In genomic region chr9:53422133-53422896, GRCm38 (mm10) we compare ENCODE assay signal across 19 mouse cellular contexts. TPM values are rescaled to one million over a fixed set of nuclear protein-coding genes. Genes with fewer than 3 reads are reported as not detected.
DNase-seq lines count a peak whose midpoint lies in the region; ATAC-seq and TF ChIP-seq lines count a peak whose summit lies in the region.
"Had no signal": no experiment of that assay in that cellular context is flagged by ENCODE, and none has a peak within 500 bp of the region (broad histone marks: within the 10 kb centered on the region; RNA-seq: fewer than 3 reads in every experiment).

No protein-coding gene starts in this region.

- H3K9ac ChIP-seq in lung, embryonic 14.5 days = no peak overlapping the region
- peak overlapping the region; percentile 45 for H3K9ac ChIP-seq in MEL (ENCODE audit: control insufficient read depth, low read depth, low read length, poor library complexity, severe bottlenecking)
- H3K9ac ChIP-seq in liver, embryonic 13.5 days = peak overlapping the region; percentile 52
- H3K9ac ChIP-seq: forebrain, postnatal 0 days; heart, embryonic 15.5 days; hindbrain, embryonic 14.5 days; limb, embryonic 12.5 days; neural tube, embryonic 13.5 days had no signal

- no peak overlapping the region for H3K4me3 ChIP-seq in lung, embryonic 14.5 days (ENCODE audit: low read depth, low read length)
- H3K4me3 ChIP-seq in MEL (ENCODE audit: control insufficient read depth in 1 of 2, insufficient read depth in 1 of 2, low read depth in 2 of 2, low read length in 2 of 2) = peak overlapping the region; percentile 42 to 50
- peak overlapping the region; percentile 33 for H3K4me3 ChIP-seq in liver, embryonic 13.5 days (replicated peaks)
- H3K4me3 ChIP-seq: heart, embryonic 15.5 days; limb, embryonic 12.5 days; neural tube, embryonic 13.5 days had no signal

- TF ChIP-seq RAD21 in MEL (IDR thresholded peaks at IDR 0.05; ENCODE audit: low read depth, low read length) = no peak

- no peaks in the 10 kb centered on the region for H3K4me1 ChIP-seq in lung, embryonic 14.5 days (ENCODE audit: insufficient read depth)
- peaks cover 8 to 12% of the 10 kb centered on the region in 2 experiments; a peak in 3 of 4 replicates for H3K4me1 ChIP-seq in MEL (ENCODE audit: control insufficient read depth in 1 of 2, insufficient read depth in 2 of 2, low read length in 2 of 2)
- peaks cover 38% of the 10 kb centered on the region for H3K4me1 ChIP-seq in liver, embryonic 13.5 days (replicated peaks)
- H3K4me1 ChIP-seq: heart, embryonic 15.5 days; neural tube, embryonic 13.5 days had no signal

- peak; percentile 26 for DNase-seq in lung, embryonic 14.5 days
- no peak for DNase-seq in lung, postnatal 10 days
- DNase-seq in MEL (ENCODE audit: low read depth, low spot score) = peak; percentile 92
- DNase-seq in c-Kit-positive CD71-positive TER-119-positive erythroid progenitor cells, embryonic 14.5 days (ENCODE audit: low spot score) = peak; percentile 71
- peak; percentile 56 for DNase-seq in liver, embryonic 13.5 days
- DNase-seq in layer of hippocampus, postnatal 14 days (ENCODE audit: low spot score in 2 of 2) = no peak
- DNase-seq in gastrocnemius, postnatal 25 days = no peak
- no peak for DNase-seq in gastrocnemius, postnatal 4 days (ENCODE audit: low spot score in 2 of 2)
- DNase-seq: adrenal gland, adult 2 months; cerebellum, adult 9-10 months; forebrain, postnatal 0 days; gastrocnemius, postnatal 10 days; kidney, adult 18-20 months; kidney, postnatal 4 days; thymus, adult 18-20 months had no signal

- peak; percentile 58; the same call in 1 of the 2 replicates for ATAC-seq in lung, embryonic 14.5 days (ENCODE audit: insufficient read depth)
- peak; percentile 100 for ATAC-seq in liver, embryonic 13.5 days (ENCODE audit: low read depth)
- ATAC-seq: forebrain, postnatal 0 days had no signal

- no peaks in the 10 kb centered on the region for H3K79me2 ChIP-seq in MEL (ENCODE audit: control insufficient read depth, insufficient read depth, low read length, poor library complexity)

- WGBS in lung, embryonic 14.5 days = 37% methylated on average over 9 of the region's 9 CpGs
- 8% methylated on average over 9 of the region's 9 CpGs for WGBS in liver, embryonic 13.5 days (ENCODE audit: insufficient replicate concordance)

- no peak for TF ChIP-seq POLR2A in MEL (IDR thresholded peaks at IDR 0.05; ENCODE audit: control insufficient read depth in 1 of 2, insufficient read depth in 1 of 2, low read depth in 1 of 2, low read length in 2 of 2, poor library complexity in 1 of 2)

- no peak overlapping the region for H3K4me2 ChIP-seq in lung, embryonic 14.5 days
- peak overlapping the region; percentile 61 for H3K4me2 ChIP-seq in liver, embryonic 13.5 days
- H3K4me2 ChIP-seq: heart, embryonic 15.5 days; hindbrain, embryonic 14.5 days; limb, embryonic 12.5 days; neural tube, embryonic 13.5 days had no signal

- no peak for TF ChIP-seq CTCF in lung, embryonic 14.5 days (IDR thresholded peaks at IDR 0.05; ENCODE audit: low read depth)
- no peak for TF ChIP-seq CTCF in MEL (IDR thresholded peaks at IDR 0.05 in 2 of 3, conservative IDR thresholded peaks at IDR 0.05 in 1 of 3; ENCODE audit: control insufficient read depth in 1 of 3, insufficient read depth in 1 of 3, low read depth in 2 of 3, low read length in 3 of 3, poor library complexity in 1 of 3, severe bottlenecking in 1 of 3)

- no peaks in the 10 kb centered on the region for H3K9me3 ChIP-seq in lung, embryonic 14.5 days (ENCODE audit: low read depth, low read length)
- H3K9me3 ChIP-seq in MEL (replicated peaks; ENCODE audit: insufficient read depth, low read length) = no peaks in the 10 kb centered on the region
- H3K9me3 ChIP-seq in liver, embryonic 13.5 days (replicated peaks) = no peaks in the 10 kb centered on the region
- H3K9me3 ChIP-seq: heart, embryonic 15.5 days had no signal

- no peaks in the 10 kb centered on the region for H3K36me3 ChIP-seq in lung, embryonic 14.5 days (ENCODE audit: insufficient read depth)
- H3K36me3 ChIP-seq in MEL (ENCODE audit: control insufficient read depth in 1 of 2, insufficient read depth in 2 of 2, low read length in 2 of 2) = peaks cover 0 to 17% of the 10 kb centered on the region in 2 experiments; a peak in 2 of 4 replicates
- H3K36me3 ChIP-seq in liver, embryonic 13.5 days = no peaks in the 10 kb centered on the region
- H3K36me3 ChIP-seq: heart, embryonic 15.5 days; limb, embryonic 12.5 days; neural tube, embryonic 13.5 days had no signal

- H3K27ac ChIP-seq in lung, embryonic 14.5 days (ENCODE audit: low read depth) = peak overlapping the region; percentile 2; the same call in 1 of the 2 replicates
- peak overlapping the region; percentile 84 for H3K27ac ChIP-seq in MEL (ENCODE audit: control insufficient read depth, low read depth, low read length)
- H3K27ac ChIP-seq in liver, embryonic 13.5 days = peak overlapping the region; percentile 89
- H3K27ac ChIP-seq: heart, embryonic 15.5 days; hindbrain, embryonic 14.5 days; limb, embryonic 12.5 days; neural tube, embryonic 13.5 days had no signal

- peak; percentile 92 to 94 for TF ChIP-seq EP300 in MEL (IDR thresholded peaks at IDR 0.05; ENCODE audit: low read depth in 1 of 2, low read length in 2 of 2)

- no peaks in the 10 kb centered on the region for H3K27me3 ChIP-seq in lung, embryonic 14.5 days (ENCODE audit: insufficient read depth, low read length)
- H3K27me3 ChIP-seq in MEL (ENCODE audit: control insufficient read depth in 1 of 2, insufficient read depth in 2 of 2, low read length in 2 of 2) = no peaks in the 10 kb centered on the region
- no peaks in the 10 kb centered on the region for H3K27me3 ChIP-seq in liver, embryonic 13.5 days
- H3K27me3 ChIP-seq: heart, embryonic 15.5 days; limb, embryonic 12.5 days; neural tube, embryonic 13.5 days had no signal

TF ChIP-seq in MEL, 35 proteins besides CTCF, POLR2A, EP300 and RAD21:
- TF ChIP-seq HCFC1 (IDR thresholded peaks at IDR 0.05; ENCODE audit: low read depth, low read length) (0 out of 2 replicates have a peak, but pooled peaks have one; percentile 7), ETS1 (IDR thresholded peaks at IDR 0.05; ENCODE audit: low read depth, low read length) (peak; percentile 79; the same call in 1 of the 2 replicates), BHLHE40 (IDR thresholded peaks at IDR 0.05; ENCODE audit: borderline replicate concordance, low read depth, low read length) (peak; percentile 72; the same call in 1 of the 2 replicates), NELFE (IDR thresholded peaks at IDR 0.05; ENCODE audit: low read depth, low read length) (no peak), MYB (IDR thresholded peaks at IDR 0.05; ENCODE audit: low read depth, low read length) (no peak), GATA1 (IDR thresholded peaks at IDR 0.05; ENCODE audit: low read depth, low read length) (peak; percentile 94), RCOR1 (IDR thresholded peaks at IDR 0.05; ENCODE audit: low read depth, low read length) (peak; percentile 68; the same call in 1 of the 2 replicates), TCF12 (IDR thresholded peaks at IDR 0.05; ENCODE audit: low read depth, low read length) (peak; percentile 95), TAL1 (IDR thresholded peaks at IDR 0.05; ENCODE audit: low read length) (peak; percentile 92), SIN3A (IDR thresholded peaks at IDR 0.05; ENCODE audit: low read length) (peak; percentile 54; the same call in 1 of the 2 replicates)

RNA-seq across cellular contexts. Expression of gene 4930550C14Rik, which starts 20.2 kb away (rescaled TPM):
- 1.2 and 1.6 TPM in 2 replicates for polyA plus RNA-seq in lung, embryonic 14.5 days (2014; fragmentation: Nextera tagmentation; extraction: Ambion mirVana)
- 0.08 TPM in 1 of 2 replicates, not detected in the other for total RNA-seq in MEL (2012; rRNA removed)
- under 1 TPM in 1 of 2 experiments, not detected in 1; 0.08 TPM for polyA plus RNA-seq in MEL (2012; ENCODE audit: insufficient read depth in 1 of 2, insufficient read length in 2 of 2, low read depth in 1 of 2, low replicate concordance in 2 of 2, missing spikeins in 1 of 2)
- 0.90 and 1.2 TPM in 2 replicates for polyA plus RNA-seq in liver, embryonic 13.5 days (2015; fragmentation: Nextera tagmentation; extraction: Ambion mirVana)
- under 1 TPM in 1 of 2 experiments, not detected in 1; 0.21 TPM for total RNA-seq in layer of hippocampus, postnatal 14 days (2021)
- not detected for total RNA-seq in gastrocnemius, postnatal 25 days (2021)
- under 1 TPM; 0.10 to 0.44 TPM for total RNA-seq in gastrocnemius, postnatal 4 days (2021)
- polyA plus RNA-seq: hindbrain, embryonic 14.5 days had no signal

RNA-seq across cellular contexts. Expression of gene Kdelc2, which starts 38.5 kb away (rescaled TPM):
- 43.5 and 43.9 TPM in 2 replicates for polyA plus RNA-seq in lung, embryonic 14.5 days (2014; fragmentation: Nextera tagmentation; extraction: Ambion mirVana)
- 0.04 TPM in 1 of 2 replicates, not detected in the other for total RNA-seq in MEL (2012; rRNA removed)
- under 1 TPM in 1 of 2 experiments, not detected in 1; 0.31 TPM for polyA plus RNA-seq in MEL (2012; ENCODE audit: insufficient read depth in 1 of 2, insufficient read length in 2 of 2, low read depth in 1 of 2, low replicate concordance in 2 of 2, missing spikeins in 1 of 2)
- polyA plus RNA-seq in liver, embryonic 13.5 days (2015; fragmentation: Nextera tagmentation; extraction: Ambion mirVana) = 5.3 and 6.6 TPM in 2 replicates
- 1 to 10 TPM; 5.3 to 6.2 TPM for total RNA-seq in layer of hippocampus, postnatal 14 days (2021)
- 1 to 10 TPM; 5.4 to 5.7 TPM for total RNA-seq in gastrocnemius, postnatal 25 days (2021)
- total RNA-seq in gastrocnemius, postnatal 4 days (2021) = 10 to 100 TPM; 25.3 to 25.5 TPM

Comparison
In these comparisons a context has a peak if more than half of its experiments do, and no peak if none do; other contexts are left out.
1. DNase-seq: peak in lung, embryonic 14.5 days (single experiment), MEL (single experiment), c-Kit-positive CD71-positive TER-119-positive erythroid progenitor cells, embryonic 14.5 days (single experiment) and liver, embryonic 13.5 days (single experiment); none in lung, postnatal 10 days (single experiment), layer of hippocampus, postnatal 14 days (0 of 2), gastrocnemius, postnatal 25 days (single experiment) and gastrocnemius, postnatal 4 days (0 of 2).
2. H3K27ac ChIP-seq: peak in every context shown above with its lines; median percentile 89 in liver, embryonic 13.5 days; 84 in MEL; 2 in lung, embryonic 14.5 days.